Mouse (Mus musculus): ENCODE data around the gene Brms1l. TPM values are rescaled to one million over a fixed set of nuclear protein-coding genes. Genes with fewer than 3 reads are reported as not detected.

Gene Brms1l
- polyA plus RNA-seq, 1 experiment from 2014 or later: 15.5 TPM

- 16% methylated on average over 2 of the region's 2 CpGs for WGBS
- Histone ChIP-seq H3K27ac (replicated peaks) (no peak overlapping the region), H3K4me1 (replicated peaks; ENCODE audit: control insufficient read depth, insufficient read depth) (no peaks in the 10 kb centered on the region), H3K9ac (ENCODE audit: low read length) (no peak overlapping the region), H3K9me3 (ENCODE audit: control insufficient read depth, low read length) (no peaks in the 10 kb centered on the region), H3K27me3 (ENCODE audit: control insufficient read depth, insufficient read depth, low read length) (no peaks in the 10 kb centered on the region), H3K4me3 (ENCODE audit: low read depth, low read length) (no peak overlapping the region), H3K36me3 (ENCODE audit: control insufficient read depth, insufficient read depth, low read length) (no peaks in the 10 kb centered on the region), H3K4me2 (replicated peaks; ENCODE audit: low read depth) (no peak overlapping the region)
- DNase-seq (ENCODE audit: low spot score) (peak; percentile 74), ATAC-seq (ENCODE audit: low FRiP score, low TSS enrichment) (no peak)
- no peak for TF ChIP-seq EP300 (optimal IDR thresholded peaks at IDR 0.05)
- peak; percentile 91 for TF ChIP-seq CTCF (IDR thresholded peaks at IDR 0.05; ENCODE audit: low read depth)
Measured at GRCm38 (mm10) chr12:55831101-55831500, 5.0 kb upstream of the Brms1l start.

GRCm38 (mm10) chr12:55832961-55833360, 3.2 kb upstream of the Brms1l start:
- ATAC-seq (ENCODE audit: low FRiP score, low TSS enrichment): no peak
- no peak overlapping the region for H3K4me2 ChIP-seq (replicated peaks; ENCODE audit: low read depth)
- DNase-seq (ENCODE audit: low spot score): no peak
- no peak overlapping the region for H3K9ac ChIP-seq (ENCODE audit: low read length)
- no peak overlapping the region for H3K27ac ChIP-seq (replicated peaks)
- no peak for TF ChIP-seq CTCF (IDR thresholded peaks at IDR 0.05; ENCODE audit: low read depth)
- no peak for TF ChIP-seq EP300 (optimal IDR thresholded peaks at IDR 0.05)
- H3K4me3 ChIP-seq (ENCODE audit: low read depth, low read length): no peak overlapping the region
- H3K36me3 ChIP-seq (ENCODE audit: control insufficient read depth, insufficient read depth, low read length): no peaks in the 10 kb centered on the region
- no peaks in the 10 kb centered on the region; the same call in 1 of the 2 replicates for H3K4me1 ChIP-seq (replicated peaks; ENCODE audit: control insufficient read depth, insufficient read depth)
- H3K9me3 ChIP-seq (ENCODE audit: control insufficient read depth, low read length): no peaks in the 10 kb centered on the region
- H3K27me3 ChIP-seq (ENCODE audit: control insufficient read depth, insufficient read depth, low read length): no peaks in the 10 kb centered on the region

- DNase-seq (ENCODE audit: low spot score) (peak; percentile 15), ATAC-seq (ENCODE audit: low FRiP score, low TSS enrichment) (no peak)
- Histone ChIP-seq H3K4me3 (ENCODE audit: low read depth, low read length) (no peak overlapping the region), H3K9ac (ENCODE audit: low read length) (no peak overlapping the region), H3K36me3 (ENCODE audit: control insufficient read depth, insufficient read depth, low read length) (no peaks in the 10 kb centered on the region), H3K4me1 (replicated peaks; ENCODE audit: control insufficient read depth, insufficient read depth) (no peaks in the 10 kb centered on the region; the same call in 1 of the 2 replicates), H3K27me3 (ENCODE audit: control insufficient read depth, insufficient read depth, low read length) (no peaks in the 10 kb centered on the region), H3K4me2 (replicated peaks; ENCODE audit: low read depth) (no peak overlapping the region), H3K27ac (replicated peaks) (no peak overlapping the region), H3K9me3 (ENCODE audit: control insufficient read depth, low read length) (no peaks in the 10 kb centered on the region)
- TF ChIP-seq CTCF (IDR thresholded peaks at IDR 0.05; ENCODE audit: low read depth): no peak
- no peak for TF ChIP-seq EP300 (optimal IDR thresholded peaks at IDR 0.05)
- WGBS: 55% methylated on average over 9 of the region's 9 CpGs
Measured at GRCm38 (mm10) chr12:55833906-55834625, 2.1 kb upstream of the Brms1l start.

GRCm38 (mm10) chr12:55834891-55835290, 1.2 kb upstream of the Brms1l start:
- no peak for ATAC-seq (ENCODE audit: low FRiP score, low TSS enrichment)
- H3K27ac ChIP-seq (replicated peaks): no peak overlapping the region
- H3K9me3 ChIP-seq (ENCODE audit: control insufficient read depth, low read length): no peaks in the 10 kb centered on the region
- no peaks in the 10 kb centered on the region for H3K27me3 ChIP-seq (ENCODE audit: control insufficient read depth, insufficient read depth, low read length)
- H3K4me3 ChIP-seq (ENCODE audit: low read depth, low read length): no peak overlapping the region
- no peak overlapping the region for H3K4me2 ChIP-seq (replicated peaks; ENCODE audit: low read depth)
- TF ChIP-seq EP300 (optimal IDR thresholded peaks at IDR 0.05) (no peak), CTCF (IDR thresholded peaks at IDR 0.05; ENCODE audit: low read depth) (no peak)
- H3K4me1 ChIP-seq (replicated peaks; ENCODE audit: control insufficient read depth, insufficient read depth): no peaks in the 10 kb centered on the region; the same call in 1 of the 2 replicates
- no peak overlapping the region for H3K9ac ChIP-seq (ENCODE audit: low read length)
- H3K36me3 ChIP-seq (ENCODE audit: control insufficient read depth, insufficient read depth, low read length): no peaks in the 10 kb centered on the region
- 83% methylated on average over 8 of the region's 8 CpGs for WGBS
- no peak for DNase-seq (ENCODE audit: low spot score)

GRCm38 (mm10) chr12:55835857-55836198, 296 bp upstream of the Brms1l start:
- H3K27me3 ChIP-seq (ENCODE audit: control insufficient read depth, insufficient read depth, low read length): no peaks in the 10 kb centered on the region
- DNase-seq (ENCODE audit: low spot score): no peak
- no peaks in the 10 kb centered on the region; the same call in 1 of the 2 replicates for H3K4me1 ChIP-seq (replicated peaks; ENCODE audit: control insufficient read depth, insufficient read depth)
- TF ChIP-seq CTCF (IDR thresholded peaks at IDR 0.05; ENCODE audit: low read depth): no peak
- TF ChIP-seq EP300 (optimal IDR thresholded peaks at IDR 0.05): no peak
- no peak overlapping the region for H3K9ac ChIP-seq (ENCODE audit: low read length)
- WGBS: under 1% methylated on average over 6 of the region's 6 CpGs
- peak overlapping the region; percentile 49 for H3K4me2 ChIP-seq (replicated peaks; ENCODE audit: low read depth)
- peak overlapping the region; percentile 89; the same call in 1 of the 2 replicates for H3K4me3 ChIP-seq (ENCODE audit: low read depth, low read length)
- H3K36me3 ChIP-seq (ENCODE audit: control insufficient read depth, insufficient read depth, low read length): no peaks in the 10 kb centered on the region
- no peaks in the 10 kb centered on the region for H3K9me3 ChIP-seq (ENCODE audit: control insufficient read depth, low read length)
- ATAC-seq (ENCODE audit: low FRiP score, low TSS enrichment): no peak
- H3K27ac ChIP-seq (replicated peaks): no peak overlapping the region

- H3K4me2 ChIP-seq (replicated peaks; ENCODE audit: low read depth): no peak overlapping the region
- TF ChIP-seq CTCF (IDR thresholded peaks at IDR 0.05; ENCODE audit: low read depth) (no peak), EP300 (optimal IDR thresholded peaks at IDR 0.05) (no peak)
- no peaks in the 10 kb centered on the region; the same call in 1 of the 2 replicates for H3K4me1 ChIP-seq (replicated peaks; ENCODE audit: control insufficient read depth, insufficient read depth)
- H3K27me3 ChIP-seq (ENCODE audit: control insufficient read depth, insufficient read depth, low read length): no peaks in the 10 kb centered on the region
- H3K27ac ChIP-seq (replicated peaks): no peak overlapping the region
- H3K9me3 ChIP-seq (ENCODE audit: control insufficient read depth, low read length): no peaks in the 10 kb centered on the region
- ATAC-seq (ENCODE audit: low FRiP score, low TSS enrichment): no peak
- 49% methylated on average over 3 of the region's 3 CpGs for WGBS
- H3K36me3 ChIP-seq (ENCODE audit: control insufficient read depth, insufficient read depth, low read length): peaks cover 2% of the 10 kb centered on the region; the same call in 1 of the 2 replicates
- no peak overlapping the region for H3K4me3 ChIP-seq (ENCODE audit: low read depth, low read length)
- no peak for DNase-seq (ENCODE audit: low spot score)
- H3K9ac ChIP-seq (ENCODE audit: low read length): no peak overlapping the region
Measured at GRCm38 (mm10) chr12:55837495-55837894, 1.4 kb downstream of the Brms1l start.
